Mouse (Mus musculus) kidney, adult 11 months (tissue): ENCODE measurements around the gene Rpl9-ps6.
"Not testable (repeated sequence)": the region's sequence is repeated elsewhere in the genome, so short reads cannot be mapped to it uniquely, and the experiment has no call there.

ENCODE experiments used
- DNase-seq: peaks from one replicate; pipeline ENCODE4 v3.0.0; 2022

Rpl9-ps6 gene

DNA sequence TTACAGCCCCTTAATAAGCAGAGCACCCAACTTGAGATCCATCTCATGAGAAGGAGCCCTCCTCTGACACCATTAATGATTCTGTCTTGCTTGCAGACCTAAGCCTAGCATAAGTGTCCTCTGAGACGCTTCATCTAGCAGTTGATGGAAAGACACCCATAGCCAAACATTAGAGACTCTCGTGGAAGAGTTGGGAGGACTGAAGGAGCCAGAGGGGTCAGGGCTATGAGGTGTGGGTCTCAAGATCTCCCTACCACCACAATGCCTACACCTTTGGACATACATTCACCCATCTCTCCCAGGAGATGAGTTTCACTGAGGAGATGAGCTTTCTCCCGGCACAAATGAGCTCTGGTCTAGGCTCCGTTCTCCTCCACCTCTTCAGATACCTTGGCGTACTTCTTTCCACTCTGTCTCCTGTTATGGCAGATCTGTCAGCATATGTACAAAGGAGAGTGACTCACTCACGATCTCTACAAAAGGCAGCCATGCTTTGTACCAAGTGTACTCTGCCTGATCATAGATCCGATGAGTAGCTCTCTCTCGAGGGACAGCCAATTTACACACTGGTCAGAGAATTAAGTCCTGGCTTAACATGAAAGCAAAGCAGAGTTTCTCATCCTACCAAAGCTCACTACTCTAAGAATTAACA, 14.5 kb upstream of the Rpl9-ps6 start:
- no peak for DNase-seq

DNA sequence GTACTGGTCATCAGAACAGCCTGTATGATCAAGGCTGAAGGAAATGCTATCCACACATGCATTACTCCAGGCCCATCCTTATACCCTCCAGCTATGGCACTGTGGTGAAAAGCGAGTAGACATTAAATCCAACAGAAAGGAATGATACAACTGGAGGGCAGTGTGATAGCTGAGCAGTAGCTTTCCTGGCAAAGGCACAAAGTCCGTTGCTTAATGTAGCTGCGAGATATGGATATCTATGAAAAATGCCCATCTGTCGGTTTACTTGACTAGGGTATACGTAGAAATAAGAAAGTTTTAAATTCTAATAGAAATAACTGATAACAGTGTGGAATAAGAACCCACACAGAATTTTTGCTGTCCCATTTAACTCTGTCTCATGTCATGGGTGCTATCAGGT, 13.9 kb upstream of the Rpl9-ps6 start:
- DNase-seq: no peak

- DNase-seq: peak; percentile 72
Observed at GRCm38 (mm10) chr19:32476712-32477052, 10.3 kb upstream of the Rpl9-ps6 start.

- DNase-seq: peak; percentile 61
Observed at GRCm38 (mm10) chr19:32476016-32476711, 9.8 kb upstream of the Rpl9-ps6 start.

DNA sequence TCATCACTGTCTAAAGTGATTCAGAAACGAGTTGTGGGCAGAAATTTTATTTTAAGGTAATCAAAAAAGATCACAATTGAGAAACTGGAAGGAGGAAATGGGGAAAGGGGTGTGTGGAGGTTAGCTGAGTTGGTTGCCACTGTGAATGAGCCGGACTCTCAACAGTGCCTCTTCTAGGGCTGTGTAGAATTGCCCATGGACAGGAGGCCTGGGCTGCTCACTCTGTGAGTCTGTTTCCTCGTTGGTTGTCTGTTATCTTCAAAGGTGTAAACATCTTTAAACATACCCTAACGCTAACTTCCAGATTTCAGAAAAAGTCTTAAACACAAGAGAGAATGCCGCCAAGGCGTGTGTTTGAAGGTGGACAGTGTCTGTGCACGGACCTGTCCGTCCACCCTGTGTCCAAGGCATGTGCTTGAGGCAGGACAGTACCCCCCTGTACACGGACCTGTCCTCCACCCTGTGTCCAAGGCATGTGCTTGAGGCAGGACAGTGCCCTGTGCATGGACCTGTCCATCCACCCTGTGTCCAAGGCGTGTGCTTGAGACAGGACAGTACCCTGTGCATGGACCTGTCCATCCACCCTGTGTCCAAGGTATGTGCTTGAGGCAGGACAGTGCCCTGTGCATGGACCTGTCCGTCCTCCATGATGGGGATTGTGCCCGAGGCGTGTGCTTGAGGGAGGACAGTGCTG, 4.3 kb upstream of the Rpl9-ps6 start:
- no peak for DNase-seq

- peak; percentile 22 for DNase-seq
Observed at GRCm38 (mm10) chr19:32470059-32470497, 3.7 kb upstream of the Rpl9-ps6 start.

- no peak for DNase-seq
Observed at GRCm38 (mm10) chr19:32467325-32467724, 947 bp upstream of the Rpl9-ps6 start.

GRCm38 (mm10) chr19:32465228-32465627, 1.1 kb downstream of the Rpl9-ps6 start:
- DNase-seq: no peak

DNA sequence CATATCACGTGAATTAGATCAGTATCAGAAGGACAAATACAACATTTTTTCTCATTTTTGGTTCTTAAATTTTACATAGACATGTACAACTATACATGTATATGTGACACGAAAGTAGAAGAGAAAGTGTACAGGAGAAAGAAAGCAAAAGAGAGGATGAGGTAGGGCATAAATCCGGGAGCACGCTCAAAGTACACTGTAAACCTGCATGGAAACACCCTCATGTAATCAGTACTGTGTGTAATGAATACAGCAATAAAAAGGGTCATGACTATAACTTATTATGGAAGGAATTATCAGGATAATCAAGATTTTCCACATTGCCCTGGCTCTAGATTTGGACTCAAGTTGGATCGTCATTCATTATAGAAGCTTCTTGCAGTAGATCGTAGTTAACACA, 3.3 kb downstream of the Rpl9-ps6 start:
- no peak for DNase-seq

DNA sequence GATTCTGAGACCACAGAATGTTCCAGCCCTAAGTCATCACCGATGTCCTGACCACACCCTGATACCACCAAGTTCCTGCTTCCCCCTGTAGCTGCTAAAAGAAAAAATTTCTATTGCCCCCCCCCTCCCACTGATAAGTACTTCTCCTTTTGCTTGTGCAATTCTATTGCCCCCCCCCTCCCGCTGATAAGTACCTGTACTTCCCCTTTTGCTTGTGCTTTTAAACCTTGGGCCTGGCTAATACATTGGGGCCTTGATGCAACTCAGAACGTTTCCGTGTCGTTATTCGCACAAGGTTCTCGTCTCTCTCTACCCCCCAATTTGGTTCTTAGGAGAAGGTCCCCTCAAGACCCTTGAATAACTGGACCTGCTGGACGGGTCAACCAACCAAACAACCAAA, 8.7 kb downstream of the Rpl9-ps6 start:
- DNase-seq: not testable (repeated sequence)

DNA sequence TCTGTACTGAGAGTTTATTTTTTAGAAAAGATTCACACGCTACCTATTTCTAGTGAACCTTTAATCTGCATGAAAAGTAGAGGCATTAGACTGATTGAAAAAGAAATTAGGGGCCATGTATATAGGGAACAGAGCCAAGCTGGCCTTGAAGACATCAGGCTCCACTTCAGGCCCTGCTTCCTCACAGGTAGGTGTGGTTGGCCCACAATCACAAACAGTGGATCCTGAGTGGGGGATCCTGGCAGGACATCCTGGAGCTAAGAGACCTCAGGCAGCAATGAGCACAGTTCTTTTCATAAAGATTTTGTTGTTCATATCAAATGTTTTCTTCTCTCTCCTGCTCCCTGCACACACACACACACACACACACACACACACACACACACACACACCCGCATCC, 9.6 kb downstream of the Rpl9-ps6 start:
- no peak for DNase-seq

- no peak for DNase-seq
Observed at GRCm38 (mm10) chr19:32452231-32452630, 14.1 kb downstream of the Rpl9-ps6 start.

GRCm38 (mm10) chr19:32448931-32449330, 17.4 kb downstream of the Rpl9-ps6 start:
- DNase-seq: no peak

DNA sequence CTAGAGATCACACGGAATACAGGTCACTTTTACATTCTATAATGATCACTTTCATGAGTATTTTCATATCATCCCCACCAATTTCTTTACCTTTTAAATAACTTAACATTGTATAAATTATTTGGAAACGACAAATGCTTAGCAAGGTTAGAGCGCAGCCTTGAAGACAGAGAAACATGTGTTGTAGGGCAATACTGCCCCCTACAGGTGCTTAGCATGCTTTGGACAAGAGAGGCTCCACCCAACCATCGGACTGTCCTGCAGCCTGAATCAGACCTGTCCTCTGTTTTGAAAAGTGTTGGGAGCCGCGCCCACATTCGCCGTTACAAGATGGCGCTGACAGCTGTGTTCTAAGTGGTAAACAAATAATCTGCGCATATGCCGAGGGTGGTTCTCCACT, 24.8 kb downstream of the Rpl9-ps6 start:
- DNase-seq: peak; percentile 29

DNA sequence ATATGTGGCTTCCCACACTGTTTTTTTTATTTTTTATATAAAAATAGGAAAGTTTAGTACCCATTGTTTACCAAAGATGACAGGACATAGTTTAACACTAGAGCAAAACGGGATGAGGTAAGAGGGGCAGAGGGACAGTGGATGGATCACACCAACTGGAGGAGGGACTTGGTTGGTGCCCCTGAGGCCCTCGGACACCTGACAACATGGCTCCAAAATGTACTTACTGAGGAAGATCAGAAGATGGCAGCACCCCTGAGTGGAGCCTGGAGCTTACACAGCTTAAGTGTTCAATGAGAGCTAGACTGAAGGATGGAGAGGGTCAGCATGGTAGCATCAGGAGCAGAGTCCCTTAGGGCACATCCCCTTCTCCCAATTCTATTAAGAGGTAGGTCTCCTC, 27.0 kb downstream of the Rpl9-ps6 start:
- no peak for DNase-seq

DNA sequence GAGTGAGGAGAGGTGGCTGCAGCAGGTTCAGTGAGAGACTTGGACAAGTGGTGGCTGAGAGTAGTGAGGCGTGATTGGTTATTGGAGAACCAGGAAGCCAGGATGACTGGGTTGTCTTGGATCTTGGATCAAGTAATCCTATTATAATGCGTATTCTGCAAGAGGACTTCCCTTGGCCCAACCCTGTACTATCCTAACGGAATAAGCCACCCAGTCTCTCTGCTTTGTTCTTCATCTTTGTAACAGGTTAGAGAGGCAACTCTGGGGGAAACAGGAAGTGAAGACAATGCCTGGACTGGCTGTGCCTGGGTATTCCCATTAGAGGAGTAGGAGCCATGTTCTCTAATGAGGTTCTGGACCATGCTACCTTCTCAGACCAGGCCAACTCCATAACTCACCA, 40.5 kb downstream of the Rpl9-ps6 start:
- DNase-seq: no peak

DNA sequence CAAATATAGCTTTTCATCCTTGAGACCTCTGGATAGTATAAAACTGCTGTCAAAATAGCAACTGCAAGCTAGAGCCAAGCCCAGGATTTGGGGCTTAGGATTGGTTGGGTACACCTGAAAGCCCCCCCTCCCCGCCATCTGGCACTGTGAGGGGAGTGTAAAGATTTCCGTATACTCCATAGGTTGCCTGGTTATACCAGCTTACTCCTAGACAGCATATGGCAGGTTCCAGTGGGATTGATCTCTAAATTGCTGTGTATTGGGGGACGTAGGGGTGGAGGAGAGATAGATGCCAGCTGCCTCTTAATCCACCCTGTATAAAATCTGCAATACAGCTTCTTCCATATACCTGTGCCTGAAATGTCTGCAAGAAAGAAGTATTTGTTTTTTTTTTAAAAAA, 41.7 kb downstream of the Rpl9-ps6 start:
- no peak for DNase-seq

DNA sequence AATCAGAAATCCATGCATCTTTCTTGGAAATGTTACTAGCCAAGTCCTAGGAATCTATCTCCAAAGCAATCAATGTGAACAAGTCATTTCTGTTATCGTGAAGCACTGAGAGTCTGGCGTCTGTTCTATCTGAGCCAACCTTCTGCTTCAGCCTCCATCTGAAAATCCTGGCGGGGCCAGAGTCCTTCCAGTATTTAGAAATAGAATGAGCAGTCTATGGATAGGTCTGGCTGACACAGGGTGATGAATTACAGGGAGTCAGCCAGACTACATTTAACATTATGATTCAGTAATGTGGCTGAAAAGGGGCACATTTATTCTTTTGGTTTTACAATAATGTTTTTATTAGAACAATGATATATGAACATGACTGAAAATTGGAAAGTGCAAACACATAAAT, 47.3 kb downstream of the Rpl9-ps6 start:
- DNase-seq: no peak

DNA sequence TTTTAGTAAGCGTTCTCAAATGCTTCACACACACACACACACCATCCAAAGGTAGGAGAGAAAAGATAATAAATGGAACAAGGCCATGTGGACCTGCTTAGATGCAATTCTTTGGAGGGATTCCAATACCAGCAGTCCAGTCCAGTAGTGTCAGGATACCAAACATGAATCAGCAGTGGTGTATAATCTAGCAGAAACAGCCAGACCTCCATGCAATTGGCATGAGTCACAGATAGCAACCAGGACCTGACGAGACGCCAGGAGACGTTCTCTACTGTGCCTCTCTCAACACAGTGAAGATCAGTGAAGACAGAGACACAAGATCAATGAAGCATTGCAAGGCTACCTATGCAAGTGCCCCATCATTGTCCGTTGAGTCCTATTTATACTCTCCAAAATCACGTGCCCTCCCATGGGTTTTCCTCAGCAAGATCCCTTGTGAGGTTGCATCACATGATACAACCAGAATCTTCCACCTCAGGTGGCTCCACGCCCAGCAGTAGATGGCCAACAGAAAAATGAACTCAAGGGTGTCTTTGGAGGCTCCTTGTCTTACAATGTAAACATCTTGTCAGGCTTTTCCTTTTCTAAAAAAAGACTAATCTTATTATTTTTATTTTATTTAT, 49.6 kb downstream of the Rpl9-ps6 start:
- DNase-seq: no peak
